Mouse (Mus musculus) hindbrain, embryonic 14.5 days (tissue): ENCODE measurements at regions not wholly inside any gene's neighbourhood (a gene's known extent, or its start where the extent isn't known, plus 50 kb on each side); places are given as distances from the start of the nearest gene placed in this dataset.

Experiments
- ATAC-seq: fragments of 200-750 bp; cut with Nextera tagmentation; 2 replicates; pipeline ENCODE4 v1.8.0; 2017; ENCODE audit warnings: moderate number of reproducible peaks, mild to moderate bottlenecking, moderate TSS enrichment, moderate library complexity; ENCODE audit not compliant: low FRiP score
- DNase-seq: peaks from one replicate; pipeline ENCODE4 v3.0.0-alpha.2; 2015; ENCODE audit warnings: low spot score
- H3K27ac ChIP-seq: fragments of 300-500 bp; sonication (generic); 2 replicates; pipeline ENCODE4 v1.5.1; 2014; ENCODE audit warnings: mild to moderate bottlenecking, moderate library complexity
- H3K27me3 ChIP-seq: fragments of 300-500 bp; sonication (generic); 2 replicates; pipeline ENCODE4 v1.6.1; 2014; ENCODE audit warnings: mild to moderate bottlenecking, low read length, mixed read lengths; ENCODE audit not compliant: control insufficient read depth, insufficient read depth
- H3K36me3 ChIP-seq: fragments of 300-500 bp; sonication (generic); replicated peaks from 2 replicates; pipeline ENCODE4 v1.6.1; 2014; ENCODE audit not compliant: control insufficient read depth, insufficient read depth
- H3K4me1 ChIP-seq: fragments of 300-500 bp; sonication (generic); replicated peaks from 2 replicates; pipeline ENCODE4 v1.6.1; 2014; ENCODE audit warnings: antibody characterized with exemption, low read length, mixed read lengths; ENCODE audit not compliant: control insufficient read depth, insufficient read depth
- H3K4me2 ChIP-seq: fragments of 300-500 bp; sonication (generic); replicated peaks from 2 replicates; pipeline ENCODE4 v1.6.1; 2014; ENCODE audit warnings: mild to moderate bottlenecking, moderate library complexity
- H3K4me3 ChIP-seq: fragments of 300-500 bp; sonication (generic); replicated peaks from 2 replicates; pipeline ENCODE4 v1.5.1; 2014; ENCODE audit warnings: mild to moderate bottlenecking, low read length
- H3K9ac ChIP-seq: fragments of 300-500 bp; sonication (generic); 2 replicates; pipeline ENCODE4 v1.6.1; 2014
- H3K9me3 ChIP-seq: fragments of 300-500 bp; sonication (generic); 2 replicates; pipeline ENCODE4 v1.6.1; 2016; ENCODE audit warnings: low read length; ENCODE audit not compliant: control insufficient read depth
- WGBS: fragments of 180-500 bp; shearing (Covaris S2); extraction: QIAGEN DNeasy Blood & Tissue Kit; methylation state at CpG from one replicate; pipeline ENCODE4 v1.1.7; 2014; 5-methylcytosine and 5-hydroxymethylcytosine counted together

- Histone ChIP-seq H3K4me3 (no peak overlapping the region), H3K27ac (no peak overlapping the region), H3K9ac (no peak overlapping the region), H3K4me1 (no peaks in the 10 kb centered on the region), H3K27me3 (no peaks in the 10 kb centered on the region), H3K36me3 (no peaks in the 10 kb centered on the region), H3K4me2 (no peak overlapping the region), H3K9me3 (no peaks in the 10 kb centered on the region)
- DNase-seq: no peak
- ATAC-seq: no peak
- 40% methylated on average over 4 of the region's 4 CpGs for WGBS
Measured at GRCm38 (mm10) chr1:42524401-42524800, 171.2 kb upstream of the Pou3f3 start.

- H3K36me3 ChIP-seq: no peaks in the 10 kb centered on the region
- H3K27me3 ChIP-seq: no peaks in the 10 kb centered on the region
- ATAC-seq (no peak), DNase-seq (no peak)
- no peak overlapping the region for H3K9ac ChIP-seq
- H3K4me3 ChIP-seq: no peak overlapping the region
- no peaks in the 10 kb centered on the region for H3K9me3 ChIP-seq
- no peak overlapping the region for H3K4me2 ChIP-seq
- WGBS: 57% methylated on average over 11 of the region's 11 CpGs
- H3K4me1 ChIP-seq: no peaks in the 10 kb centered on the region
- no peak overlapping the region for H3K27ac ChIP-seq
Measured at GRCm38 (mm10) chr1:42527746-42528476, 167.7 kb upstream of the Pou3f3 start.

DNA sequence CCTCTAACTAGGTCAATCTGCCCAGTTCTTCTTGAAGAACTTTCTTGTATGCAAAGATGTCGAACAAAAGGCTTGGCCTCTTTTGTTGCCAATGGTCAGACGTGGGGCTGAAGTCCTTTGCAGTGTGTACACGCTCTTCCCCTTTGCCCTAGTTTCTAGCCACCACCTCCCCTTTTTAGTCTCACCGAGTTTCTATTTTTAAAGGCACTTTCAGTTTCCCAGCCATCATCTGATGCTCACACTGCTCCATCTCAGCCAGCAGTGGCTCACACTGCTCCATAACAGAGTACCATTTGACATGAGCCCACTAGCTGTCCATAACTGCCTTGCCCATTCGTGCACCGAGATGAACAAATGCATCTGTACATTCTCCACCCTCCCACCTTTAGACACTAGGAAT, 162.7 kb upstream of the Pou3f3 start:
- ATAC-seq: no peak
- 77% methylated on average over 6 of the region's 6 CpGs for WGBS

DNA sequence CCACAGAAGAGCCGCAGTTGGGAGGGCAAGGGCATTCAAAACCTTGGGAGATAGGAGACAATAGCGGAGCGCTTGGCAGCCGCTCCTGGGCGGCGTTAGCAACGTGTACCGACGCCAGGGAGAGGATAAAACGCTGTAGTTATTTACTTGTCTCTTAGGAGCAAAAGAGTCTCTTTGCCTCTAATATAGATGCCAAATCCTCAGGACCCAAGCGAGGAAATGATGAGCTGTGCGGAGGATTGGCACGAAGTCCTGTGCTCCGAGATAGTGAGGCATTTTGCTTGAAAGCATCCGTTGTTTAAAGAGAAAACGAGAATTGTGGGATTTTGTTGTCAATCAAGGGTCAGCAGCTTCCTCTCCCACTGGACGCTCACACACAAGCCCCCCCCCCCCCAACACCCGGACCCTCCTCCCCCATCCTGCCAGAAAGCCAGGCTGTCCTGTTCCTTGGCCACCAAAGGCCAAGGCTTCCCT, 156.5 kb upstream of the Pou3f3 start:
- Histone ChIP-seq H3K27me3 (no peaks in the 10 kb centered on the region), H3K4me1 (peaks cover 24% of the 10 kb centered on the region), H3K36me3 (no peaks in the 10 kb centered on the region), H3K27ac (peak overlapping the region; percentile 75), H3K4me3 (peak overlapping the region; percentile 2; the same call in 1 of the 2 replicates), H3K9ac (0 out of 2 replicates have a peak overlapping the region, but pooled peaks have one; percentile 9), H3K9me3 (no peaks in the 10 kb centered on the region), H3K4me2 (peak overlapping the region; percentile 52)
- WGBS: 18% methylated on average over 18 of the region's 18 CpGs
- peak; percentile 76 for ATAC-seq
- peak; percentile 75 for DNase-seq

More for the DNA sequence above, 162.7 kb upstream of the Pou3f3 start:
- no peak overlapping the region for H3K27ac ChIP-seq
- no peak overlapping the region for H3K4me3 ChIP-seq
- no peaks in the 10 kb centered on the region for H3K9me3 ChIP-seq
- H3K4me2 ChIP-seq: no peak overlapping the region
- H3K36me3 ChIP-seq: no peaks in the 10 kb centered on the region
- H3K9ac ChIP-seq: no peak overlapping the region
- no peaks in the 10 kb centered on the region for H3K27me3 ChIP-seq
- no peaks in the 10 kb centered on the region for H3K4me1 ChIP-seq
- no peak for DNase-seq

DNA sequence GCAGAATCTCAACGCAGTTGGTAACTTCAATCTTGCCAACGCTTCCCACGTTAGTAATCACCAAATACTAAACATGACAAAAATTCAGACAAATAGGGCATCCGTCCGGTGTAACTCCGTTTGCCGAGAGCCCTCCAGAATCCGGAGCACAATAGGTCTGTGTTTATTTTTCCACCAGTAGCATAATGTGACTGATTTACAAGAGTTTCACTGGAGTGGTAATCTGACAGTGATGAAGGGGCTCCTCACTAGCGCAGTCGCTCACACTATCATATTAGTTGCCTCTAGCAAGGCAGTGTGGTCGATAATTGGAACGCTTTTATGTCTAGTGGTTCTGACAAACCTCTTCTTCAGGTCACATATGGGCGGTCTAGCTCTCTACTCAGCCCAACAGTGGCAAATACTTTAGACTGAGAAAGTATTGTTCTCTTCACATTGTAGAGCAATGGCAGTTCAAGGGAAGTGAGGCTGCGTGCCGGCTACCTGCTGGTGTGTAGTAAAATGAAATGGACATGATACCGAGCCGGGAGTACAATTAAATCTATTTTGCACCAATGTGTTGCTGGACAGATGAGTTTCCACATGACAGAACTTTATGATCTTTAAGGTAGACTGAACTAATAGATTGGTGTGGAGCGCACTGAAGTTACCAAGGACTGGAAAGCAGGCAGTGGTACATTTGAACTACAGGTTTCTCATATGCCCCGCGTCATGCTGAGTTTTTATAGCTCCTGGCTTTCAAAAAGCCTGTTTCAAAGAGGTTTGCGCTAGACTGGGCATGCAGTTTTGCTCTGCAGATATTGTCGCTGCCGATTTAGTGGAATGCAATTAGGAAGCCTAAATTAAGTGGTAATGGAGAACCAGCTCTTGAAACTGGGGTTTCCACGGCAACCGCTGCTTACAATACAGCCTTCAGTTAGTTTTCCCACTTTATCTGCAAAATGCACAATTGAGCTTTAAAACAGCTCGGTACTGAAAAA, 155.7 kb upstream of the Pou3f3 start:
- H3K27ac ChIP-seq: peak overlapping the region; percentile 75
- H3K9ac ChIP-seq: 0 out of 2 replicates have a peak overlapping the region, but pooled peaks have one; percentile 9
- WGBS: 20% methylated on average over 26 of the region's 26 CpGs
- peaks cover 24% of the 10 kb centered on the region for H3K4me1 ChIP-seq
- ATAC-seq (peak; percentile 60), DNase-seq (peak; percentile 72)
- no peaks in the 10 kb centered on the region for H3K27me3 ChIP-seq
- peak overlapping the region; percentile 52 for H3K4me2 ChIP-seq
- no peaks in the 10 kb centered on the region for H3K36me3 ChIP-seq
- peak overlapping the region; percentile 2 for H3K4me3 ChIP-seq
- H3K9me3 ChIP-seq: no peaks in the 10 kb centered on the region

DNA sequence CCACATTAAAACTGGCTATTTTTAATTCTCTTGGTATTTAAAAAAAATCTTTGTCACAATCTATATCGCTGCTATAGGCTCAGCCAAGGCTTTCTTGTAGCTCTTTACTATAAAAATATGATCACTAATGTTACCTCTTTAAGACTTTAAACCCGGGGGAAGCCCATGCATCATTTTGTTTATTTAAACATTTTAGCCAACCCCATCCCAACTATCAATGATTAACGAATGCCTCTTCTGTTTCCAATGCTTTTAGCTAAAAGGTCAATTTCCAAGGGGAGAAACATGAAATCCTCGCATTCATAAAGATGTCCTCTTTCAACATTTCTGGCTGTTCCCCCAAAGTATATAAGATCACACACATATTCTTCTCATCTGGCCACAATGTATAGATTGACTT, 153.6 kb upstream of the Pou3f3 start:
- 83% methylated on average over 4 of the region's 4 CpGs for WGBS
- no peak for DNase-seq
- no peak for ATAC-seq

GRCm38 (mm10) chr1:42542846-42543549, 152.6 kb upstream of the Pou3f3 start:
- DNase-seq (no peak), ATAC-seq (no peak)
- no peaks in the 10 kb centered on the region for H3K27me3 ChIP-seq
- no peak overlapping the region for H3K4me3 ChIP-seq
- no peaks in the 10 kb centered on the region for H3K36me3 ChIP-seq
- no peaks in the 10 kb centered on the region for H3K9me3 ChIP-seq
- H3K4me1 ChIP-seq: peaks cover 24% of the 10 kb centered on the region
- H3K4me2 ChIP-seq: no peak overlapping the region
- H3K9ac ChIP-seq: no peak overlapping the region
- WGBS: 48% methylated on average over 15 of the region's 15 CpGs
- no peak overlapping the region for H3K27ac ChIP-seq

More for the DNA sequence above, 153.6 kb upstream of the Pou3f3 start:
- Histone ChIP-seq H3K4me3 (no peak overlapping the region), H3K9me3 (no peaks in the 10 kb centered on the region), H3K27me3 (no peaks in the 10 kb centered on the region), H3K9ac (no peak overlapping the region), H3K27ac (no peak overlapping the region), H3K36me3 (no peaks in the 10 kb centered on the region), H3K4me1 (peaks cover 24% of the 10 kb centered on the region), H3K4me2 (no peak overlapping the region)

DNA sequence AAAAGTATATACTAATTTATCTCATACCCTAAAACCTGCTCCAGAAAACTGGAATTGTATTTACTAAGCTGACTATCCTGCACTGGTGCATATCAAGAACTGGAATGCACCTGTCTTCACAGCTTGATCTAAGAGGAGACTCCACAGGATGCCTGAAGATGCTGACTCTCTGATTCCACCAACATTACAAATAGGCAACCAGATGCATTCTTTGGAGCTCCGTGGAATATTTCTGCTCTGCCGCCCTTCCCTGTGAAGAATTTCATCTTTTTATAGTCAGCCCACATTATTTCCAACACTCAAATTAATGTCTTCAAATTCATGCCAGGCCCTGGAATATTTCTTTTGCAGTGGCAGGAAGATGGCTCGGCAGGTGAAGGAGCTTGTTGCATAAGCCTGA, 148.7 kb upstream of the Pou3f3 start:
- no peak for DNase-seq
- Histone ChIP-seq H3K36me3 (no peaks in the 10 kb centered on the region), H3K9me3 (no peaks in the 10 kb centered on the region), H3K27ac (no peak overlapping the region), H3K9ac (no peak overlapping the region), H3K4me1 (no peaks in the 10 kb centered on the region; the same call in 1 of the 2 replicates), H3K27me3 (no peaks in the 10 kb centered on the region), H3K4me2 (no peak overlapping the region), H3K4me3 (no peak overlapping the region)
- 87% methylated on average over 3 of the region's 3 CpGs for WGBS
- no peak for ATAC-seq

DNA sequence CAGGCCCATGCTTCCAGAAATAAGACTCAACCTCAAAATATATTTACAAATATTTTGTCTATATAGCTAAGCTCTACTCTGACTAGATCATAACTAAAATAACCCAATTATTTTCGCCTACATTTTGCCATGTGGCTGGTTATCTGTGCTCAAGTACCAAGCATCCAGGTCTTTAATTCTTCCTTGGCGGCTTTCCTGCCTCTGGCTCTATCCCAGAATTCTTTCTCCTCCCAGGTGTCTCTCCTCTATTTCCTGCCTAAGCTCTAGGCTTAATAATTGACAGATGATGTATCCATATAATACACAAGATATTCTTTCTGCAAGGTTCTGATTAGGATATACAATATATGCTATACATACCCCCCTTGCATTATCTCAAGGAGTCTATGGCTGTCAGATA, 138.3 kb upstream of the Pou3f3 start:
- ATAC-seq (no peak), DNase-seq (no peak)
- Histone ChIP-seq H3K4me2 (no peak overlapping the region), H3K4me3 (no peak overlapping the region), H3K9me3 (no peaks in the 10 kb centered on the region), H3K36me3 (no peaks in the 10 kb centered on the region), H3K9ac (no peak overlapping the region), H3K27me3 (no peaks in the 10 kb centered on the region), H3K27ac (no peak overlapping the region), H3K4me1 (no peaks in the 10 kb centered on the region)
- WGBS: 88% methylated on average over 2 of the region's 2 CpGs
